In the genomic region with DNA sequence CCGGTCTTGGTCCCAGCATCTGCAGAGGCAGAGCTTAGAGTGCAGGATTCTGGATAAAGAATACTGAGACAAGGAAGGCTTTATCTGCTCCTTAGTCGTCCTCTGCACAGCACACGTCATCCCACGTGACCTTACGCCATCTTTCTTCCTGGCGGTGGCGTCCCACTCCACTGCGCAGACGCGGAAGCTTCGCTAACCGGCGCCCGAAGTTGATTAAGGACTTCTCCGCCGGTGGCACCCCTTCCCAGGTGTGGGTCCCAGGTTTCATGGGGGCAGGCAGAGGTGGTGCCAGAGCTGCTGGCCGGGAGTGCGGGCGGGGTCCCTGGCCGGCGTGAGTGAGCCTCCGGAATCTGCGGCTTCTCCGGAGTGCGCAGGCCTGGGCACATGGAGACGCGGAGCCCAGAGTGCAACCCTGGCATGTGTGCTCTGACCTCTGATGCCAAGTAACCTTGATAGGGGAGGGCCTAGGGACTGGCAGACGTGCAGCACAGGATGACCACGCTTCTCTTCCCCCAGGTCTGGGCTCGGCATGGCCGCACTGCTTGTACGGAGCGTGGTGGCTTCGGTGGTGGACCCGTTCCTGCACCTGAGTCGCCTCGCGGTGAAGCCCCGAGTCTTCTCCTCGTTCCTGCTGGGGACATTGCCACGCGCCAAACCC, we compare ENCODE assay signal across 8 mouse cellular contexts. TPM values are rescaled to one million over a fixed set of nuclear protein-coding genes. Genes with fewer than 3 reads are reported as not detected.
DNase-seq lines count a peak whose midpoint lies in the region; ATAC-seq lines count a peak whose summit lies in the region.

No protein-coding gene starts in this region.

- peak overlapping the region; percentile 83 for H3K4me2 ChIP-seq in intestine, embryonic 14.5 days (ENCODE audit: low read length)

- peak; percentile 85 for ATAC-seq in intestine, embryonic 14.5 days (replicated peaks; ENCODE audit: low FRiP score, low TSS enrichment, low read depth)

- DNase-seq in adipocyte (ENCODE audit: low spot score), result peak; percentile 87
- peak; percentile 97 for DNase-seq in embryo, embryonic 10 days (ENCODE audit: low spot score)
- DNase-seq in gastrocnemius, postnatal 14 days, result peak; percentile 87
- DNase-seq in intestine, embryonic 14.5 days (ENCODE audit: low spot score), result peak; percentile 93
- peak; percentile 88 to 93 for DNase-seq in left cerebral cortex, postnatal 14 days (ENCODE audit: low spot score in 2 of 2)
- DNase-seq in mesoderm, embryonic 11.5 days (ENCODE audit: low read depth, low spot score), result peak; percentile 85
- peak; percentile 80 to 83 for DNase-seq in right cerebral cortex, postnatal 36 days (ENCODE audit: low spot score in 2 of 2)
- peak; percentile 85 for DNase-seq in yolk sac, embryonic 10.5 days (ENCODE audit: low spot score)

- H3K9ac ChIP-seq in intestine, embryonic 14.5 days (ENCODE audit: low read length), result peak overlapping the region; percentile 77

- intact Hi-C loops in gastrocnemius, postnatal 14 days (cut with DNase I; ENCODE audit: low total_unique reads), result no loop called here
- intact Hi-C loops in left cerebral cortex, postnatal 14 days (cut with DNase I), result no loop called here

- WGBS in intestine, embryonic 14.5 days, result under 1% methylated on average over 42 of the region's 42 CpGs

- H3K36me3 ChIP-seq in intestine, embryonic 14.5 days (ENCODE audit: control insufficient read depth, insufficient read depth, low read length), result peaks cover 6% of the 10 kb centered on the region

- peaks cover 18% of the 10 kb centered on the region for H3K4me1 ChIP-seq in intestine, embryonic 14.5 days (replicated peaks; ENCODE audit: control insufficient read depth, insufficient read depth, low read length)

- no peaks in the 10 kb centered on the region for H3K9me3 ChIP-seq in intestine, embryonic 14.5 days (ENCODE audit: control insufficient read depth, low read length)

- H3K27ac ChIP-seq in intestine, embryonic 14.5 days (ENCODE audit: low read depth), result peak overlapping the region; percentile 73

- H3K27me3 ChIP-seq in intestine, embryonic 14.5 days (replicated peaks; ENCODE audit: control insufficient read depth, insufficient read depth, low read length), result no peaks in the 10 kb centered on the region

- peak overlapping the region; percentile 64 for H3K4me3 ChIP-seq in intestine, embryonic 14.5 days (ENCODE audit: low read depth, low read length)

RNA-seq across cellular contexts. Expression of a gene that starts 2.6 kb away (rescaled TPM):
- total RNA-seq in gastrocnemius, postnatal 14 days (2021), result 100 to 1,000 TPM; 326 to 373 TPM
- polyA plus RNA-seq in intestine, embryonic 14.5 days (2014; fragmentation: Nextera tagmentation; extraction: Ambion mirVana), result 428 and 448 TPM in 2 replicates
- total RNA-seq in left cerebral cortex, postnatal 14 days (2021), result 100 to 1,000 TPM; 182 to 189 TPM

RNA-seq across cellular contexts. Expression of a gene that starts 2.7 kb away (rescaled TPM):
- 10 to 100 TPM; 36.1 to 43.7 TPM for total RNA-seq in gastrocnemius, postnatal 14 days (2021)
- 153 and 166 TPM in 2 replicates for polyA plus RNA-seq in intestine, embryonic 14.5 days (2014; fragmentation: Nextera tagmentation; extraction: Ambion mirVana)
- 10 to 100 TPM; 36.4 to 38.6 TPM for total RNA-seq in left cerebral cortex, postnatal 14 days (2021)

Comparison
In these comparisons a context has a peak if more than half of its experiments do, and no peak if none do; other contexts are left out.
1. Peak in every context shown above with its lines: DNase-seq, ATAC-seq, H3K4me3 ChIP-seq and H3K27ac ChIP-seq.